Mouse (Mus musculus) brain, adult 10 weeks (tissue): ENCODE results near the gene Ttll9. TPM values are rescaled to one million over a fixed set of nuclear protein-coding genes. Genes with fewer than 3 reads are reported as not detected.

ENCODE experiments used
- polyA plus RNA-seq: library from polyadenylated mRNA; stranded (reverse); fragments of 350-450 nt; fragmentation: Illumina TruSeq; extraction: RNeasy Lipid Tissue Mini Kit (QIAGEN cat#74804); gene quantifications from one replicate; pipeline ENCODE4 v1.2.3, GENCODE M21; 2015; ENCODE audit warnings: low read depth, low replicate concordance

Ttll9 gene
- polyA plus RNA-seq, result 2.4 TPM

GRCm38 (mm10) chr2:152962091-152962793 lies at the start of gene Ttll9:
Gene Ttll9, plus strand, starts transcription at chr2:152962485.

GRCm38 (mm10) chr2:152933048-152933447 lies 29.2 kb upstream of the Ttll9 start, which contains the start of gene Foxs1:
Gene Foxs1, minus strand, starts transcription at chr2:152933208.

GRCm38 (mm10) chr2:152951065-152951849 lies 11.0 kb upstream of the Ttll9 start, which contains the start of gene Dusp15:
Gene Dusp15, minus strand, starts transcription at chr2:152951698.

GRCm38 (mm10) chr2:153014758-153015593 lies 52.7 kb downstream of the Ttll9 start, which contains the start of gene Pdrg1:
Gene Pdrg1, minus strand, starts transcription at chr2:153015427.

GRCm38 (mm10) chr2:153031126-153032082 lies 69.1 kb downstream of the Ttll9 start, which contains the start of gene Xkr7:
Gene Xkr7, plus strand, starts transcription at chr2:153031852.

Other genes with a start within 250 kb of the Ttll9 start
- 27.4 TPM for gene Id1, start 226.2 kb upstream of the Ttll9 start, polyA plus RNA-seq
- gene Cox4i2, start 208.3 kb upstream of the Ttll9 start, polyA plus RNA-seq, result 7.2 TPM
- 113 TPM for gene Bcl2l1, start 130.8 kb upstream of the Ttll9 start, polyA plus RNA-seq
- 1.4 TPM for gene Tpx2, start 114.5 kb upstream of the Ttll9 start, polyA plus RNA-seq
- gene Mylk2, start 51.1 kb upstream of the Ttll9 start, polyA plus RNA-seq, result not detected
- 1.3 TPM for gene Foxs1, start 29.3 kb upstream of the Ttll9 start, polyA plus RNA-seq
- 19.3 TPM for gene Dusp15, start 10.8 kb upstream of the Ttll9 start, polyA plus RNA-seq
- 93.5 TPM for gene Pdrg1, start 52.9 kb downstream of the Ttll9 start, polyA plus RNA-seq
- 1.4 TPM for gene Xkr7, start 69.4 kb downstream of the Ttll9 start, polyA plus RNA-seq
- gene Ccm2l, start 103.5 kb downstream of the Ttll9 start, polyA plus RNA-seq, result 3.7 TPM
- gene Hck, start 146.0 kb downstream of the Ttll9 start, polyA plus RNA-seq, result 2.5 TPM
- 69.2 TPM for gene Tm9sf4, start 198.8 kb downstream of the Ttll9 start, polyA plus RNA-seq